Mouse (Mus musculus): ENCODE data around the gene Gm49342. TPM values are rescaled to one million over a fixed set of nuclear protein-coding genes. Genes with fewer than 3 reads are reported as not detected.
"Not testable (repeated sequence)": the region's sequence is repeated elsewhere in the genome, so short reads cannot be mapped to it uniquely, and the experiment has no call there.

The Gm49342 gene
- total and polyA plus RNA-seq, 2 experiments from 2014 or later = not detected

DNA sequence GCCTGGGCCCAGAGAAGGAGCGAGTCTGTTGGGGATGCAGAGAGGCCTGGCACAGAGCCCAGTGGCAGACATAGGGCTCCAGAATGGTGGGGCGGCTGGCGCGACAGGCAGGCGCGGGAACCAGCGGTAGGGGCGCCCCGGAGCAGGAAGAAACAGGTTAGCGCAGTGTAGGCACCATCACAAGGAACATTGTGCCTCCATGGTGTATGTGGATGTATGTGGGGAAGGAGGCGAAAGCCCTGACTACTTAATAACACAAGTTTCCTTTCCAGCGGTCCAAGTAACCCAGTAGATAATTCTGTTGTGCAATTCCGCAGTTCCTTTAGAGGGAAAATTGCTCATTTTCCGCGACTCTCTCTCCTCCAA is 334 bp downstream of the Gm49342 start:
- H3K9me3 ChIP-seq (replicated peaks; ENCODE audit: control insufficient read depth, low read length); H3K36me3 ChIP-seq (replicated peaks; ENCODE audit: control insufficient read depth, insufficient read depth, low read length); H3K27me3 ChIP-seq (ENCODE audit: control insufficient read depth, insufficient read depth, low read length); DNase-seq (ENCODE audit: low spot score); H3K4me1 ChIP-seq (ENCODE audit: control insufficient read depth, insufficient read depth): not testable (repeated sequence)
- Histone ChIP-seq H3K9ac (replicated peaks; ENCODE audit: low read depth, low read length) (peak overlapping the region; percentile 46; the same call in 1 of the 2 replicates), H3K4me2 (ENCODE audit: low read depth, low read length) (peak overlapping the region; percentile 72), H3K4me3 (ENCODE audit: low read depth, low read length) (peak overlapping the region; percentile 63), H3K27ac (ENCODE audit: low read depth) (peak overlapping the region; percentile 89)
- peak; percentile 7; the same call in 1 of the 2 replicates for TF ChIP-seq CTCF (IDR thresholded peaks at IDR 0.05; ENCODE audit: low read depth)
- WGBS = 3% methylated on average over 15 of the region's 15 CpGs
- peak; percentile 92 for ATAC-seq (ENCODE audit: insufficient read depth, low read depth)

- not testable (repeated sequence) for DNase-seq (ENCODE audit: low spot score); ATAC-seq (ENCODE audit: insufficient read depth, low read depth); H3K9me3 ChIP-seq (replicated peaks; ENCODE audit: control insufficient read depth, low read length); H3K27me3 ChIP-seq (ENCODE audit: control insufficient read depth, insufficient read depth, low read length); H3K4me1 ChIP-seq (ENCODE audit: control insufficient read depth, insufficient read depth); H3K36me3 ChIP-seq (replicated peaks; ENCODE audit: control insufficient read depth, insufficient read depth, low read length)
- H3K9ac ChIP-seq (replicated peaks; ENCODE audit: low read depth, low read length) = peak overlapping the region; percentile 46; the same call in 1 of the 2 replicates
- H3K4me2 ChIP-seq (ENCODE audit: low read depth, low read length) = peak overlapping the region; percentile 72
- 7% methylated on average over 6 of the region's 6 CpGs for WGBS
- peak overlapping the region; percentile 89 for H3K27ac ChIP-seq (ENCODE audit: low read depth)
- peak overlapping the region; percentile 63 for H3K4me3 ChIP-seq (ENCODE audit: low read depth, low read length)
These were observed 764 bp downstream of the Gm49342 start for GRCm38 (mm10) chr14:50945081-50945480.

DNA sequence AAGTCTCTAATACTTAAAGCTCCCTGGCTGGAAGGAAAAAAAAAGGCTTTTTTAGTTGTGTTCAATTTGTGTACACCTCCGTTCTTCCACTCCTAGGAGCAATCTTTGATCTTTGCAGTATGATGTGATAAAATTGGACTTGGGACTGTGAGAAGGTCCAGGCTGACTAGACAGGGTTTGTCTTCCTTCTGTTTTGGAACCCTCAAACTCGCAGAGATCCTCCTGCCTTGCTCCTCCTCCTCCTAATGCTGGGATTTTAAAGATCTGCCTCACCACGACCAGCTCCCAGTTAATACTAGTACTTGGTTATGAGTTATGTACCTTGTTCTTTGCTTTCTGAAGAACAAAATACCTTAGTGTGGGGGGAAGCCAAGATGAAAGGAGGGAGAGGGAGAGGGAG is 1.2 kb downstream of the Gm49342 start:
- H3K27me3 ChIP-seq (ENCODE audit: control insufficient read depth, insufficient read depth, low read length); H3K4me1 ChIP-seq (ENCODE audit: control insufficient read depth, insufficient read depth); ATAC-seq (ENCODE audit: insufficient read depth, low read depth); H3K27ac ChIP-seq (ENCODE audit: low read depth); H3K9ac ChIP-seq (replicated peaks; ENCODE audit: low read depth, low read length); H3K9me3 ChIP-seq (replicated peaks; ENCODE audit: control insufficient read depth, low read length); DNase-seq (ENCODE audit: low spot score); H3K36me3 ChIP-seq (replicated peaks; ENCODE audit: control insufficient read depth, insufficient read depth, low read length): not testable (repeated sequence)
- 49% methylated on average over 3 of the region's 3 CpGs for WGBS
- Histone ChIP-seq H3K4me2 (ENCODE audit: low read depth, low read length) (peak overlapping the region; percentile 72), H3K4me3 (ENCODE audit: low read depth, low read length) (peak overlapping the region; percentile 63)

- no peak for DNase-seq (ENCODE audit: low spot score)
- Histone ChIP-seq H3K4me2 (ENCODE audit: low read depth, low read length) (no peak overlapping the region), H3K4me3 (ENCODE audit: low read depth, low read length) (no peak overlapping the region), H3K36me3 (replicated peaks; ENCODE audit: control insufficient read depth, insufficient read depth, low read length) (peaks cover 9% of the 10 kb centered on the region; the same call in 1 of the 2 replicates), H3K27me3 (ENCODE audit: control insufficient read depth, insufficient read depth, low read length) (no peaks in the 10 kb centered on the region), H3K9ac (replicated peaks; ENCODE audit: low read depth, low read length) (no peak overlapping the region), H3K4me1 (ENCODE audit: control insufficient read depth, insufficient read depth) (no peaks in the 10 kb centered on the region), H3K9me3 (replicated peaks; ENCODE audit: control insufficient read depth, low read length) (no peaks in the 10 kb centered on the region), H3K27ac (ENCODE audit: low read depth) (no peak overlapping the region)
- no peak for TF ChIP-seq CTCF (IDR thresholded peaks at IDR 0.05; ENCODE audit: low read depth)
- TF ChIP-seq EP300 (IDR thresholded peaks at IDR 0.05; ENCODE audit: low read depth) = no peak
- WGBS = 81% methylated on average over 10 of the region's 10 CpGs
- ATAC-seq (ENCODE audit: insufficient read depth, low read depth) = no peak
These were observed 11.2 kb downstream of the Gm49342 start for GRCm38 (mm10) chr14:50955487-50955886.

DNA sequence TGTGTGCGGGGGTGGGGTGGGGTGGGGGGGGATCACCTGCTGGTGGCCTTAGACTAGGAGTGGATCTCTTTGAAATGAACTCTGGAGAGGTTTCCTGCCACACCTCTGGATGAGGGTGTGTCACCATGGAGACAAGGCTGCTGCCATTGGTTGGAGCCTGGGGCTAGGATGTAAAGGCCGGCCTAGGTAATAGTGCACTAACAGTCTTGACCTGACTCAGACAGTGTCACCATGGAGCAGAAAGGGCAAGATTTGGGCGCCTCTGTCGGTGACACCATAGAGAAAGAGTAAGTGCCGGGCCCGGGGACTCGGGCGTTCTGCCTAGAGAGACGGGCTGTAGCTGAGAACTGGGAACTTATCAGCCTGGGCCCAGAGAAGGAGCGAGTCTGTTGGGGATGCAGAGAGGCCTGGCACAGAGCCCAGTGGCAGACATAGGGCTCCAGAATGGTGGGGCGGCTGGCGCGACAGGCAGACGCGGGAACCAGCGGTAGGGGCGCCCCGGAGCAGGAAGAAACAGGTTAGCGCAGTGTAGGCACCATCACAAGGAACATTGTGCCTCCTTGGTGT is 11.7 kb downstream of the Gm49342 start, which contains the start of gene Pnp2:
TSS of gene Pnp2 (plus strand) at position 51 of the 567 bp plus-strand sequence.
- 5% methylated on average over 19 of the region's 19 CpGs for WGBS
- H3K27ac ChIP-seq (ENCODE audit: low read depth); H3K9me3 ChIP-seq (replicated peaks; ENCODE audit: control insufficient read depth, low read length); H3K4me1 ChIP-seq (ENCODE audit: control insufficient read depth, insufficient read depth); H3K36me3 ChIP-seq (replicated peaks; ENCODE audit: control insufficient read depth, insufficient read depth, low read length); H3K27me3 ChIP-seq (ENCODE audit: control insufficient read depth, insufficient read depth, low read length); H3K9ac ChIP-seq (replicated peaks; ENCODE audit: low read depth, low read length); DNase-seq (ENCODE audit: low spot score): not testable (repeated sequence)
- H3K4me3 ChIP-seq (ENCODE audit: low read depth, low read length) = peak within 1 kb of the TSS; percentile 19; the same call in 1 of the 2 replicates
- ATAC-seq (ENCODE audit: insufficient read depth, low read depth) = peak; percentile 81
- peak within 1 kb of the TSS; percentile 43 for H3K4me2 ChIP-seq (ENCODE audit: low read depth, low read length)

GRCm38 (mm10) chr14:50956724-50957123 is 12.4 kb downstream of the Gm49342 start:
- 79% methylated on average over 6 of the region's 6 CpGs for WGBS
- not testable (repeated sequence) for ATAC-seq (ENCODE audit: insufficient read depth, low read depth); H3K27ac ChIP-seq (ENCODE audit: low read depth); H3K4me3 ChIP-seq (ENCODE audit: low read depth, low read length); H3K27me3 ChIP-seq (ENCODE audit: control insufficient read depth, insufficient read depth, low read length); H3K9me3 ChIP-seq (replicated peaks; ENCODE audit: control insufficient read depth, low read length); H3K4me1 ChIP-seq (ENCODE audit: control insufficient read depth, insufficient read depth); H3K36me3 ChIP-seq (replicated peaks; ENCODE audit: control insufficient read depth, insufficient read depth, low read length); H3K9ac ChIP-seq (replicated peaks; ENCODE audit: low read depth, low read length); DNase-seq (ENCODE audit: low spot score)
- H3K4me2 ChIP-seq (ENCODE audit: low read depth, low read length) = peak overlapping the region; percentile 43; the same call in 1 of the 2 replicates

DNA sequence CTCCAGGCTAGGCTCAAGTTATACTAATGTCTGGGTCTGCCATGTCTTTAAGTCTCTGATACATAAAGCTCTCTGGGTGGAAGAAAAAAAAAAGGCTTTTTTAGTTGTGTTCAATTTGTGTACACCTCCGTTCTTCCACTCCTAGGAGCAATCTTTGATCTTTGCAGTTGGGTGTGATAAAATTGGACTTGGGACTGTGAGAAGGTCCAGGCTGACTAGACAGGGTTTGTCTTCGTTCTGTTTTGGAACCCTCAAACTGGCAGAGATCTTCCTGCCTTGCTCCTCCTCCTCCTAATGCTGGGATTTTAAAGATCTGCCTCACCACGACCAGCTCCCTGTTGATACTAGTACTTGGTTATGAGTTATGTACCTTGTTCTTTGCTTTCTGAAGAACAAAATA is 12.8 kb downstream of the Gm49342 start:
- DNase-seq (ENCODE audit: low spot score); ATAC-seq (ENCODE audit: insufficient read depth, low read depth); H3K27me3 ChIP-seq (ENCODE audit: control insufficient read depth, insufficient read depth, low read length); H3K4me1 ChIP-seq (ENCODE audit: control insufficient read depth, insufficient read depth); H3K4me2 ChIP-seq (ENCODE audit: low read depth, low read length); H3K4me3 ChIP-seq (ENCODE audit: low read depth, low read length); H3K9ac ChIP-seq (replicated peaks; ENCODE audit: low read depth, low read length); H3K27ac ChIP-seq (ENCODE audit: low read depth); H3K36me3 ChIP-seq (replicated peaks; ENCODE audit: control insufficient read depth, insufficient read depth, low read length); H3K9me3 ChIP-seq (replicated peaks; ENCODE audit: control insufficient read depth, low read length): not testable (repeated sequence)
- 71% methylated on average over 3 of the region's 3 CpGs for WGBS

DNA sequence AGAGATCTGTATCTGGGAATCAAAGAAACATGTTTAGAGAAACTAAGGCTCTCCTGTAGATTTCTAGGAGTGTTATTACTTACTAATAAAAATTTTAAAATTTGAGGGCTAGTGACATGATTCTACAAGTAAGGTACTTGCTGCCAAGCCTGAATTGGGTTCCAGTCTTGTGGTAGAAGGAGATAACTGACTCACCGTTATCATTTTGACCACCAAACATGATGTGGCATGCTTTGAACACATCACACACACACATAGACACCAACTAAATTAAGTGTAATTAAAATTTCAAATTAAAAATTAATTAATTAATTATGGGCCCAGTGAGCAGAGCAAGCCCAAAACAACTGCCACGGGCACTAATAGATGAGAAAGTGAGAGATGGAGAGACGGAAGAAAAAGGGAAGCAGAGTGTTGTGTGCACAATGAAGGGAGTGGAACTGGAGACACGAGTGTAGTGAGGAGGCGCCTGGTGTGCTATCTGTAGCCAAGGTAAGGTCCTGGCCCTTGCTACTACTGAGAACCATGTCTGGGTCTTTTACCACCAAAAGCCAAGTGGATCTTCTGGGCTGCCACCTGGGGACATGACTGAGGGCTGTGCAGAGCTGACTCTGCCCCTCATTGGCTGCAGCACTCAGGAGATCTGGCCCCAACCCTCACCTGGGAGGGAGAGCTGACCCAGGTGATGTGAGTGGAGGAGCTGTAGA is 14.1 kb downstream of the Gm49342 start:
- H3K36me3 ChIP-seq (replicated peaks; ENCODE audit: control insufficient read depth, insufficient read depth, low read length); H3K27me3 ChIP-seq (ENCODE audit: control insufficient read depth, insufficient read depth, low read length); DNase-seq (ENCODE audit: low spot score); H3K9ac ChIP-seq (replicated peaks; ENCODE audit: low read depth, low read length); H3K4me2 ChIP-seq (ENCODE audit: low read depth, low read length); ATAC-seq (ENCODE audit: insufficient read depth, low read depth); H3K4me1 ChIP-seq (ENCODE audit: control insufficient read depth, insufficient read depth); H3K9me3 ChIP-seq (replicated peaks; ENCODE audit: control insufficient read depth, low read length); H3K27ac ChIP-seq (ENCODE audit: low read depth); H3K4me3 ChIP-seq (ENCODE audit: low read depth, low read length): not testable (repeated sequence)
- 83% methylated on average over 5 of the region's 5 CpGs for WGBS

All from heart, postnatal 0 days (tissue).